Mouse (Mus musculus) brain, embryonic 18.5 days (tissue): ENCODE data around the gene Lsmem1.
"Not testable (repeated sequence)": the region's sequence is repeated elsewhere in the genome, so short reads cannot be mapped to it uniquely, and the experiment has no call there.

Experiments
- DNase-seq: peaks from one replicate; pipeline ENCODE4 v3.0.0-alpha.2; 2012; ENCODE audit warnings: low read depth, low spot score

Gene Lsmem1

GRCm38 (mm10) chr12:40214888-40215876 is 15.9 kb upstream of the Lsmem1 start:
- DNase-seq: no peak

- DNase-seq: no peak
These were observed 9.8 kb upstream of the Lsmem1 start for GRCm38 (mm10) chr12:40209049-40209448.

- no peak for DNase-seq
These were observed 8.6 kb upstream of the Lsmem1 start for GRCm38 (mm10) chr12:40207909-40208308.

GRCm38 (mm10) chr12:40202161-40203035 is 3.1 kb upstream of the Lsmem1 start:
- DNase-seq: no peak

- no peak for DNase-seq
These were observed 1.4 kb upstream of the Lsmem1 start for GRCm38 (mm10) chr12:40200484-40201235.

- DNase-seq: no peak
These were observed 609 bp upstream of the Lsmem1 start for GRCm38 (mm10) chr12:40199795-40200402.

- DNase-seq: no peak
These were observed 863 bp downstream of the Lsmem1 start for GRCm38 (mm10) chr12:40198427-40198826.

- no peak for DNase-seq
These were observed 1.3 kb downstream of the Lsmem1 start for GRCm38 (mm10) chr12:40198019-40198418.

- DNase-seq: no peak
These were observed 1.8 kb downstream of the Lsmem1 start for GRCm38 (mm10) chr12:40197511-40197910.

GRCm38 (mm10) chr12:40185474-40185873 is 13.8 kb downstream of the Lsmem1 start:
- DNase-seq: no peak

- DNase-seq: no peak
These were observed 22.2 kb downstream of the Lsmem1 start for GRCm38 (mm10) chr12:40177089-40177488.

- no peak for DNase-seq
These were observed 23.1 kb downstream of the Lsmem1 start for GRCm38 (mm10) chr12:40176158-40176557.

GRCm38 (mm10) chr12:40175171-40175570 is 24.1 kb downstream of the Lsmem1 start:
- not testable (repeated sequence) for DNase-seq

- DNase-seq: no peak
These were observed 27.7 kb downstream of the Lsmem1 start for GRCm38 (mm10) chr12:40171637-40172036.

GRCm38 (mm10) chr12:40169675-40170074 is 29.6 kb downstream of the Lsmem1 start:
- no peak for DNase-seq

- DNase-seq: peak; percentile 18
These were observed 34.7 kb downstream of the Lsmem1 start for GRCm38 (mm10) chr12:40164621-40165020.

- DNase-seq: no peak
These were observed 38.5 kb downstream of the Lsmem1 start for GRCm38 (mm10) chr12:40160777-40161176.

GRCm38 (mm10) chr12:40154188-40154587 is 45.1 kb downstream of the Lsmem1 start:
- no peak for DNase-seq

GRCm38 (mm10) chr12:40152353-40153069 is 46.8 kb downstream of the Lsmem1 start:
- DNase-seq: no peak

GRCm38 (mm10) chr12:40147319-40147718 is 52.0 kb downstream of the Lsmem1 start:
- DNase-seq: no peak
